Mouse (Mus musculus) fat pad, adult 2 months (tissue): ENCODE results near the gene Pdzrn4.

ENCODE experiments used
- DNase-seq: peaks from one replicate; pipeline ENCODE4 v3.0.0-alpha.2; 2011; ENCODE audit warnings: low read depth, low spot score; ENCODE audit errors: extremely low read depth

The Pdzrn4 gene

DNA sequence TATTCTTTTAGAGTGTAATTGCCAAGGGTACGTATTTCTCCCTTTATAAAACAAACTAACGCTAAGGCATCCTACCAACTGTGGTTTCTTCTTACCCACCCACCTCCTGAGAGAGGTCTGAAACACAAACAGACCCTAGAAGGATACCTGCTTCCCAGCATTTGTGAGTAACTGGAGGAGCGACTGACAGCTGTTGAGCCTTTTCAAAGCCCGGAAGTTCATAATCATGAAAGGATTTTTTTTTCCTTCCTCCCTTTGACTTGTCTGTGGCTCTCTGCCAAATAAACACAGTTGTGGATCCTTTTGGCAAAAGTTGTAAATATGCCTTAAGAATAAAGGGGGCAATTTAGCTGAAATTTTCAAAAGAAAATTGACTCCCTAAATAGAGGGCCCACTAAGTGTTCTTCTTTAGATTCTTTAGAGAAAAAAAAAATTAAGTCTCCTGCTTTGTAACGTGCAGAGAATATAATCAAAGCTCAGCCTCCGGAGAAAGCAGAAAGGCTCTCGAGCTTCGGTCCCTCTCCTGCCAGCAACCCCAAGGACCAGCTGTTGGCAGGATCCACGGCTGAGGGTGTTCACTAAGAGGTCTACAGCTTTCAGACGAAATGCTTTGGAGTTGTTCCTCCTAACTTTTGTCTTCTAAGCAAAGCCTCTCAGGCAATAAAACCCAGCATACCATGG lies 299.7 kb downstream of the Pdzrn4 start:
- no peak for DNase-seq

DNA sequence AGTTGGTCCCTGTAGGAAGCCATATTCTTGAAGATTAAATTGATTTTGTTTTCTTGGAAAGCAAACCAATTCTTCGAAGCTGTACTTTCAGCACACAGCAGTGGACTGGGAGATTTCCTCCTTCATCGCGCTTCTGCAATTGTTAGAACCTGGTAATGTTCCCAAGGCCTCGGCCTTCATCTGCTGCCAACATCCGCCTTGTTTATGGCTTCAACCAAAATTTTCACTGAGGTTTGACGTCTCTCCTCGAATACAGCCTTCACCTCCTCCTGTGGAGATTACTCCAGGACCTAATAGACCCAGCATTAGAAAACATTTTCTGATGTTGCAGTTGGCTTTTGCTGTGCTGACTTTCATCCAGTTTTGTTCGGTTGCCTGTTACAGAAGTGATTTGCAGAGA lies 307.5 kb downstream of the Pdzrn4 start:
- no peak for DNase-seq

DNA sequence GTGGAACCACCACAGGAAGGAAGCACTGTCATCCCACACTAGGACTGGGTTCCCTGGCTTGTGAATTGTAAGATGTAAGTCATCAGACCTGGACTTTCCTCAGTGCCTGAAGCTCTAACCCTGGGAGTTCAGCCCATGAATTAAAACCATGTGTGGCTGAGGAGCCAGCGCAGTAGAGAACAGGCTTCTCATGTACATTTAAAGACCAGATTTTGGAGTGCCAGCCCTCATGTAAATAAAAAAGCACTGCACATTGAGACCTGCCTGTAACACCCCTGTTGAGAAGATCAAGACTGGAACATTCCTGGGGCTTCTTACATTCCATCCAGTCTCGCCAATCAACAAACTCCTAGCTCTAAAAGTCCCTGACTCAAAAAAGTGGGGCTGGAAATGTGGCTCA lies 342.0 kb downstream of the Pdzrn4 start:
- no peak for DNase-seq

DNA sequence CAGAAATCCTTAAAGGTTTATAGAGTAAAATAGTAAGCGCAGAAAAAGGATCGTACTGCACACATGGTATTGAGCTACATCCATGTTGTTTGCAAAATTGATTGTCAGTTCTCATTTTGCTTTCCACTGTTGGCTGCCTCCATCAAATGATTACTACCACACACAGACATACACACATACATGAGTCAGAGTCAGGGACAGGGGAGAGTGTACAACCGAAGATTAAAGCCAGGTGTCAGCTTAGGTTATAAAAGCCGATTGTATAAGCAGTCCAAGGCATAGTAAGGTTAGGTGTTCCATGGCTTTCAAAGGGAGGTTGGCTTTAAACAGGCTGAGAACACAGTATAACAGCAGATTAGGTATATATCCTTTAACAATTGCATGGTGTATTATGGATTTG lies 343.2 kb downstream of the Pdzrn4 start:
- no peak for DNase-seq

DNA sequence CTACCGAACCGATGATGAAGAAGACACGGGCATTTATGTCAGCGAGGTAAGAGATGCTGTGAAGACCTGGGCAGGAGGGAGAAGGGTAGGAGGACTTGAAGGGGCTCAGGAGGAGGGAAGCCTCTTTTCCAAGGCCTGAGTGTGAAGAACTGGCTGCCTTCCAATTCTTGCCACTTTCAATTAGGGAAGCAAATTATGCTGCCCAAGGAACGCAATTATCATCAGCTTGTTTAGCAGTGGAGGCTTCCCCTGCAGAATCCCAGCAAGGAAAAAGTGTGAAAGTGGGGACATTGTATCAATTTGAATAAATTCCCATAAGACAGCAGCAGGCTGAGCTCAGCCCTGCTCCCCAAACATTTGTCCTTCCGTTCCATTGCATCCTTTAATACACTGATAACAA lies 346.9 kb downstream of the Pdzrn4 start:
- DNase-seq = no peak

DNA sequence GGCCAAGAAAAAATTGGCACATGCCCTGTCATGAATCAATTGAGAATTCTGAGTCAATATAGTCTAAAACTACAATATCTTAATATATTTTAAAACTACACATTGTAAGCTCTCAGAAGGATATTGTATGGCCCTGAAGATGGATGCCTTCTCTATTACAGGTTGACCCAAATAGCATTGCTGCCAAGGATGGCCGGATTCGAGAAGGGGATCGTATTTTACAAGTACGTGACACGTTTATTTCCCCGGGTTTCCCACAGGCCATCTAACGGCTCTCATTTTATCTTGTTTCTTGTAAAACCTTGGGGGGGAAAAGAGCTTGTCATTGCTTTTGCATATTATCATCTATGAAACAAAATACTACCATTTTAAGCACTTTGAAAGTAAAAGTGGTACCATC lies 349.4 kb downstream of the Pdzrn4 start:
- no peak for DNase-seq

DNA sequence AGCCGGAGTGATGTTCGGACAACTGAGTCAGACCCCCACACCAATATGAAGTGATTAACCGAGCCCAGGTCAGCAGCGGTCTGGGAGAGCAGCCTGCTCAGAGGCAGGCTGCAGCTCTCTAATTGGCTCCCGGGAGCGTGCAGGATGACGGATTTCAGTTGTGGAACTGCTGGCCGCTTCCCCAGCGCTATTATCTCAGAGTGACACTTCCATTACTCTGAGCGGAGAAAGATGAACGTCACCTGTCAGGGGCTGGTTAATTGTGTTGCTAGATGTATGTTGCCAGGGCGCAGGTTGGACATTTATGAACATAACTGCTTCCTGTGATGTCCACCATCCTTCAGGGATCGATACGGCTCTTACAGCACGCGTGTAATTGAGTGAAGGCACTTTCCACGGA lies 355.5 kb downstream of the Pdzrn4 start:
- no peak for DNase-seq

DNA sequence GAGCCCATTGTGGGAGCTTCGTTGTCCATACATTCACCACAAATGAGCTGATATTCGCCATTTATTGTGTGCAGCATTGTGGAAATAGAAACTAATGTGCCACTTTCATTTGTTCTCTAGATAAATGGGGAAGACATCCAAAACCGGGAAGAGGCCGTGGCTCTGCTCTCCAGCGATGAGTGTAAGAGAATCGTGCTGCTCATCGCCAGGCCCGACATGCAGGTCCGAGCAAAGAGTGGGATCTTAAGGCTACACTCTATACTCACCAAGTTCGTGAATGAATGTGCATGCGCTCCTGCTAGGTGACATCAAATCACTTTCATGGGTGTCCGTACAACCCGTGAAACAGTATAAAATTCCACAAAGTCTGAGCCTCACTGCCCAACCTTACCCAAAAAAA lies 355.9 kb downstream of the Pdzrn4 start:
- DNase-seq = no peak

DNA sequence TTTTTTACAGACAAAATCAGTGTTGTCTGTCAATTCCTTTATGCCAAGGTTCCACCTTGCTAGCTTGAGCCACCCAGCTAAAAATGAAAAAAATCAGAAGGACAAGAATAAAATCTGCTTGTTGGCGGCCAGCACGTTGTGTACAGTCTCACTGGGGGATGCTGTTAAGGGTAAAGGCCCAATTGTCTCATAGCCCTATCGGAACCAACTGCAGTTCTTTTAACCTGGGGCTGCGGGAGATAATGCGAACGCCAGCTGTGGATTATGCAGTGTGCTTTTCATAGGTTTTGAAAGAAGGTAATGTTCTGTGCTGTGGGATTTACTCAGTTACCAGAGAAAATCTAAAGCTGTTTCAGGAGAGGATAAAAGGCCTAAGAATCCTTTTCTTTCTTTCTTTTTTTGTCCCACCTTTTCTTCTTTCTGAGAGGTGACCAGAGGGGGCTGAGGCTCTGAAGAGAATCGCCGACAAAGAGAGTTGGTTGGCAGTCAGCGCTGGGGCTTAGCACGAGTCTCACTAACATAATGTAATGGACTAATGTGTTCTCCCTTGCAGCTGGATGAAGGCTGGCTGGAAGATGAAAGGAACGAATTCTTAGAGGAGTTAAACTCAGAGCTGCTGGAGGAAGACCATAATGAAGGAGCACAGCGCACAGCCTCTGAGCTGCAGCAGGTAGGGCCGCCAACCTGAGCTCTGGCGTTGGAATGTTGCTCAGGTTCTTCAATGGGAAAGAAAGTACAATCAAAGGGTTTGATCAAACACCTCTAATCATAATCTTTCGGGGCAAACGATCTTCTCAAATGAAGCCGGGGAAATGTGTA lies 360.6 kb downstream of the Pdzrn4 start:
- no peak for DNase-seq

DNA sequence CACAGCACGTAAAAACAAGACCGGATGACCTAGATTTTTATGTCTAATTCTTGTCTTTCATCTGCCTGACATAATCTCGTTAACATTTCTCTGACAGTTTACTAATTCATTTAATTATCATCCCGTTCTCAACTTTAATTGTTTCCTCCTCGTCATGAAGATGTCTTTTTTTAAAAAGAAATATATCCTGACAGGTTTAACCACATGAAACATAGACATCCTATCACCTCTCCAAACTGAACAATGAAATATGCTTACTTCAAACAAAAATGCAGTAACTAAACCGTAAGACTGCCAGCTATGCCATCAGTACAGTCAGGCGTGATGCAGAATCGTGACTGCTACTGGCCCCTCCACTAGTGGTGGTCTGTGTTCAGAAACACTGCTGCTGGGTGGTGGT lies 362.3 kb downstream of the Pdzrn4 start:
- no peak for DNase-seq

DNA sequence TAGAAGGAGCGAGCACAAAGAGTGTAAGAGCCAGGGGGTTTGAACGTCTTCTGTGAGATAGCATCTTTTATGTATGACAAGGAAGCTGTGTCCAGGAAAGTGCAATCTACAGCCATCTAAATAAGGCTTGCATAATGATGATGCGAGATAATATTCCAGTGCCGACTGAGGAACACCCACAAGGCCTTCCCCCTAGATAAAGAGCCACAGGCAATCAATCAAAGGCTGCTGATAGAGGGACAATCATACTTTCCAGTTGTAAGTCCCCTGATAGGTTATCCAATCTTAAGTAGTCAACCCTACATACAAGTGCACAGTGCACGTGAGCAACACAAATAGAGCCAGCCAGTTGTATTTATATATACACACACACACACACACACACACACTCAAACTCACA lies 366.6 kb downstream of the Pdzrn4 start:
- no peak for DNase-seq

DNA sequence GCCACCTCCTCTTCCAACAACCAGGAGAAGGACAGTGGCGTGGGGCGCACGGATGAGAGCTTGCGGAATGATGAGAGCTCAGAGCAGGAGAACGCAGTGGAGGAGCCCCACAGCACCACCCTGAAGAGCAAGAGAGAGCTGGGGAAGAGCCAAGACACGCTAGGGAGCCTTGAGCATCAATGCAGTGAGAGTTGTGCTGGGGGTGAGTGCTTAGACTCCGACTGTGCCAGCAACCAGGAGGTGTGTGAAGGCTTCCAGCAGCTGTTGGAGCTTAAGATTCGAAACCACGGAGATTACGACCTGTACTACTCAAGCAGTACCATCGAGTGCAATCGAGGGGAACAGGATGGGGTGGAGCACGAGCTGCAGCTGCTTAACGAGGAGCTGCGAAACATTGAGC lies 372.9 kb downstream of the Pdzrn4 start:
- no peak for DNase-seq

DNA sequence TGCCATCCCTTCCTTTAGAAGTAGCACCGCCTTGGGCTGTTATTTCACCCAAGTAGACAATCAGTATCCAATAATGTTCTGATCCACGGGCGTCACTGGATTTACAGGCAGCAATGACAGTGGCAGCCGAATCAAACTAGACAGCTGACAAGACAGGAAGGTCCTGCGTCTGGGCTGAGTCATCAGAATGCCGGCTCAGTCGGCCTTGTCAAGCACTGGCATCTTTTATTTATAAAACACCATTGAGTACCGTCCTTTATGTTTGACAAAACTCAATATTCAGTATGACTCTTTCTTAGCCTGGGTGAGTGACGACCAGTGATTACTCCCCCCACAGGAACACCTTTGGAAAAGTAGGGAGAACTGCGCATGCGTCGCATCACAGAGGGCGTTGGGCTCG lies 391.4 kb downstream of the Pdzrn4 start:
- no peak for DNase-seq

DNA sequence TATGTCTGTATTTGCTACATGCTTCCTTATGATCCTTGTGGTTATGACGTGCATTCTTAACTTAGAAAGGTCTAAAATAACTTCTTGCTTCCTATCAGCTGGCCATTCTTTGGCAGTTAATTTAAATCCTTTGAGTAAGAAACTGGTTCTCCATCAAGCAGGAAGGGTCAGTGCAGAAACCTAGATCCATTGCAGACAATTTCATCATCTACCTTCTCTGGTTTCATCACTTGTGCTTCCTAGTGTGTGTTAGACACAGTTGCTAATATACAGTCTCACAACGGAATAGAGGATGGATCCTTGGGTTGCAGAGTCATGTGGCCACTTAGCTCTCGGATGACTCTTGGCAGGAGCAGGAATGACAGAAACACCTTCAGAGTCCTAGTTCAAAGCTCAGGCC lies 397.6 kb downstream of the Pdzrn4 start:
- DNase-seq = no peak

DNA sequence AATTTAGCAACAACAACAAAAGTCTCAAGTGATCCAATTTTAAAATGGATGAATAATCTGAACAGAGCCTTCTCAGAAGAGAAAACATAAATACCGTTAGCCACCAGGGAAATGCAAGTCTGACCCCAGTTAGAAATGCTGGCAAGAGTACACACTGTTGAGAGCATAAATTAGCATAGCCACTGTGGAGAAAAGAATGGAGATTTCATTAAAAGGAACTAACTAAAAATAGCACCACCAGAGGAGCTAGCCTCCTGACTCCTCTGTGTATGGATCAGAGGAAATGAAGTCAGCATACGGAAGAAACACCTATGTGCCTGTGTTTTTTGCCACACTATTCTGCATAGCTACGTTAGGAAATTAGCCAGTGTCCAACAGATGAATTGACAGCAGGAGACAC lies 409.3 kb downstream of the Pdzrn4 start:
- no peak for DNase-seq

DNA sequence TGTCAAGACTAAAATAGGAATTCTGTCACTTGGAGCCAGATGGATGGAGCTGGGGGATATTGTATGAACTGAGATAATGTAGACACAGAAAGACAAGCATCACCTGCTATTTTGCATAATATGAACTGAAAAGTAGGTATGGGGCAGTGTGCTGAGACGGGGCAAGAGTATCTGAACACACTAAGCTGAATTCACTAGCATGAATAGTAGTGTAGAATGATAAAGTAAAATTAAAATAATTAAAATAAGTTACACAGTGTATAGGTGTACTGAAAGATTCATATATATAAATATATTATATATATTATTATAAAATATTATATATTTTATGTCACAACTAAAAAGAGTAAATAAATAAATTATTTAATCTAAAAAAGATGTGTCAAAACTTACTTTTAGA lies 409.7 kb downstream of the Pdzrn4 start:
- DNase-seq = no peak
